Mouse (Mus musculus) kidney, postnatal 36 days (tissue): ENCODE measurements around the gene Wwtr1.

Experiments used
- DNase-seq, 2 experiments: peaks; one replicate each; pipeline ENCODE4 v3.0.0; 2021 to 2022; ENCODE audit warnings: mixed read lengths in 2 of 2

The Wwtr1 gene

DNA sequence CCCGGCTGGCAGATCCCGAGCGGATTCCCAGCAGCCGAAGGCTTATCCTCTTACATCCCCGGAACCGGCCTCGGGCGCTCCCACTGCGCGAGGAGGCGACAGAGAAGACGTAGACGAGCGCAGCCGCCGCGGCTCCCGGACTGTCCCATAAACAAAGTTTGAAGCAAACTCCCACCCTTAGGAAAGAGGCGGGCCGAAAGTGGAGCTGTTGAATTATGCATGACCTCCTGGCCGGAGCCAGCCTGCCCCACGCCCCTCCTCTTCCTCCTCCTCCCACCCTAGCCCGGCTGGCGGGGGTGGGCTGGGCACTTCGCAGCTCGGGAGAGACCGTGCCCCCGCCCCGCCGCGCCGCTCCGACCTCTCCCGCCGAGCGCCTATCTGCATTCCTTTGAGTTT is at the start of gene Wwtr1:
Gene Wwtr1 (minus strand): TSS at position 251 of the 396 bp plus-strand sequence.
- DNase-seq, result peak; percentile 96 to 98

DNA sequence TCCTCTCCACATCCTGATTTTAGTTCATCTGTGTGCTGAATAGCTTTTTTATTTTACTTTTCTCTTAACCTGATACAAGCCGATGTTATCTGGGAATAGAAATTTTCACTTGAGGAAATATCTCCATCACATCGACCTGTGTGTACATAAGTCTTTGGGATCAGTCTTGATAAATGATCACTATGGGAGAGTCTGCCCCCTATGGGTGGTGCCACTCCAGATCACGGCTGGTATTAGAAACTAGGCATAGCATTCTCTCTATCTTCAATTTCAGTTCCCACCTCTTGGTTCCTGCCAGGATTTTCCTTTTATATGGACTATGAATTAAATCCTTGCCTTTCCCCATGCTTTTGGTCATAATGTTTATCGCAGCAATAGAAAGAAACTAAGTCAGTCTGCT is 44.0 kb upstream of the Wwtr1 start:
- DNase-seq, result peak; percentile 44 to 80

DNA sequence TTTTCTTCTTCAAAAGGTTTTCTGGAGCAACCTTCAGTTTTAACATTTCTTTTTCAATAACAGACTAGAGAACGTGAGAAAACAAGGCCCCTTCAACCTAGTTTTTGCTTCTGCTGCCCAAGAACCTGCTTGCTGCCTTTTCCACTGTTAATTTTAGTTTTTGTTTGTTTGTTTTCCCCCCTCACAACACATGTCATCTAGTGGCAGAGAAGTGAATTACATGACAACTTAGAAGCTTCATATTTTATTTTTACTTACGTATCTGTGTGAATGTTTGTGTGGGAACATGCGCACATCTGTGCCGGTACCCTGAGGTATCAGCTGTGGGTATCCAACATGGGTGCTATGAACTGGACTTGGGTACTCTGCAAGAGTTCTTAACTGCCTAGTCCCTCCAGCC is 39.9 kb upstream of the Wwtr1 start:
- DNase-seq, result no peak

DNA sequence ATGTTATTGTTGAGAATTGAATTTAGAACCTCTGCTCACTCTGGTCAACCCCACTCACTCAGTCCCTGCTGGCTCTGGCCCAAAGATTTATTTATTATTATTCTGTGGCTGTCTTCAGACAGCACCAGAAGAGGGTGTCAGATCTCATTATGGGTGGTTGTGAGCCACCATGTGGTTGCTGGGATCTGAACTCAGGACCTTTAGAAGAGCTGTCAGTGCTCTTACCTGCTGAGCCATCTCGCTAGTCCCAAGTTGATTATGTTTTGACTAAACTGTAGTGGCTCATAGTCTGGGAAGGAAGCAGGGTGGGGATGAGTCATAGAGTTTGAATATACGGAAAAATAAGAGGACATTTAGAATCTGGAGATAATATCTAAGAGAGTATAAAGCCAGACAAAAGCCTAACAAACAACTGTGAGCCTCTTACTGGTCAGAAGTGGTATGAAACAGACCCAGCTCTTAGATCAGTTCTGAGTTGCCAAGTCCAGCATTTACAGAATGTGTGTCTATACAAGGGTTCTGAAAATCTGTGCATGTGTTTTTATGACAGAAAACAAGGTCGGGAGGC is 36.8 kb upstream of the Wwtr1 start:
- DNase-seq, result no peak

DNA sequence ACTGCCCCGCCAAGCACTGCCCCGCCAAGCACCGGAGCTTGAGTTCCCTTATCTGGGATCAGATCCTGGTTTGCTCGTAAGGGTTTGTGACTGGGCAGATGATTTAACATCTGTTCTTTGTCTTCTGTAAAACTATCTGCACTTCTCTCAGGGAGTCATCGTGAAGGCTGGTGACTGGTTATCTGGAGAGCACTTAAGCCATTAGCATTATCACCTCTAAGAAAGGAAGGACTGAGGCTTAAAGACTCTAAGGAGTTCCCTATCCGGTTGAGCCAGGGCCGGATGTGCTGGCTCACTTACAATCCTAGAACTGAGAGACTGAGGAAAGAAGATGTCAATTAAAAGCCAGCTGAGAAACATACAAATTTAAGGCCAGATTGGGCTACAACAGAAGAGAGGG is 36.1 kb upstream of the Wwtr1 start:
- no peak for DNase-seq

DNA sequence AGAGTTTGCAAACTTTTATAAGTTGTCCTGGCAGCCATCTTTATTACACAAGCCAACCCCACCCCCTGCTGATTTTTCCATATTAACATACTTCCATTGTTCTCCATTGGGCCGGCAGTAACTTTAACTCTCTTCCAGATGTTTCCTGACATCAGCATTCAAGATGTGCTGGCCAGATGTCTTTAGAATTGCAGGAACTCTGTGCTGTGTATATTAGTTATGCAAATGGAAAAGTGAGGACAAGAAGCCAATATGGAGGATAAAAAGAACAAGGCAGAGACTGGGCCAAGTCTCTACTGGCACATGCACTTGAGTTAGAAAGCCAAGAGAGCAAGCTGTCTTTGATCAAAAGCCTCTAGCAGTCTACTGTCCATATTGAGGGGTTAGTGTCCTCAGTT is 28.9 kb upstream of the Wwtr1 start:
- no peak for DNase-seq

DNA sequence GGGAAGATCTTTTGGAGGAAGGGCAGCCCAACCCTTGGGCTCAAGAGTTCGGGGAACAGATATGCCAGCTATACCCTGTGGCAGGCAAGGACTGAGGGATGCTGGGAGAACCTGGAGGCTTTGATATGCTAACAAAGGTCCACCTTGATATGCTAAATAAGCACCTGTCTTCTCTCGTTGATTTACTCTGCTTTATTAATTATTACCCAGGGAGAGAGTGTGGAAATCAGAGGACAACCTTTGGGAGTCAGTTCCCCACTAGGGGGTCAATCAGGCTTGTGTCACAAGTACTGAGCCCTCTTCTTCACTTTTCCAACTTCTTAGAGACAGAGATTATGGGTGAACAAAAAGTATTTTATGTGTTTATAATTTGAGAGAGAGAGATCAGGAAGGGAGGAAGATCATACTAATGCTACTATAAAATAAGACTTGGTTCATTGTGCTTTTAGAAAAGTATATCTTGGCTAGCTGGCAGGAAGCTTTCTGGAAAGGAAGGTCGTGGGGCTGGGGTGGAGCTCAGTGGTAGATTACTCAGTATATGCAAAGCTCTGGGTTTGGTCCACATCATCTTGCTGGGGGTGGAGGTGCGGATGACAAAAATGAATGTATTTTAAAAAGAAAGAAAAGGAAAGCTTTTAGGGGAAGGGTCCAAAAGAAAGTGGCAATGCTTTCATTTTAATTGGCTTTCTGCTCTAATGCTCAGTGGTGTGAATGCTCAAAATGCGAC is 28.3 kb upstream of the Wwtr1 start:
- DNase-seq, result peak in 1 of 2 experiments; percentile 51

DNA sequence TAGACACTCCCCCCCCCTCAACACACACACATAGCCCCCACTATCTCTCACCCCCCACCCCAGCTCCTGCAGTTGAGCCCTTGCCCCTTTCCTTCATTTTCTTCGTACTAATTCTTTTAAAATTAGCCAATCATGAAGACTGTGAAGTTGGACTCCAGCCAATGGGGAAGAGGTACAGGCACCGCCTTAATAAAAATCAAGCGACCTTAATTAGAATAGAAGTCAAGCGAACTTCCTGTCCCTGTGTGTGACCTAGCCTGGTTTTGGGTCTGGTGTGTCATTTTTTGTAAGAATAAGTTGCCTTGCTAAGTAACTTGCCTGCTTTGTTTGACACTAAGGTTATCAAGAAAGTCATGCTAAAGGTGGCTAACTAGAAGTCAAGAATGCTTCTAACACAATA is 26.9 kb upstream of the Wwtr1 start:
- DNase-seq, result no peak

DNA sequence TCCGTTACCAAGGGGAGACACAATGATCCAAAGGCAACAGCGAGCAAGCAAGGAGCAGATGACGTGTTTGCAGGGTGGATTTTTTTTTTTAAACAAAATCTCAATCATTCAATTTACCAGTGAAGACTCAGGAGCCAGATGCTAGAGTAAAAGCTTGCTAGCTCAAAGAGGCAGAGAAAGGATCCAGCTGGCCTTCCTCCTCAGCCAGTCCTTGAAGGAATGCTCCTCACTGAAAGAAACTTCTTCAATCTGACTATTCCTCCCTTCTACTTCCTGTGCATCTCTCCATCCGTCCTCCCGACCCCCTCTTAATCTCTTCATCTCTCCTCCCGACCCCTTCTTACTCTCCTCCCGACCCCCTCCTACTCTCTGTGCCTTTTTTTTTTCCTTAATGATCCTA is 20.9 kb upstream of the Wwtr1 start:
- no peak for DNase-seq

DNA sequence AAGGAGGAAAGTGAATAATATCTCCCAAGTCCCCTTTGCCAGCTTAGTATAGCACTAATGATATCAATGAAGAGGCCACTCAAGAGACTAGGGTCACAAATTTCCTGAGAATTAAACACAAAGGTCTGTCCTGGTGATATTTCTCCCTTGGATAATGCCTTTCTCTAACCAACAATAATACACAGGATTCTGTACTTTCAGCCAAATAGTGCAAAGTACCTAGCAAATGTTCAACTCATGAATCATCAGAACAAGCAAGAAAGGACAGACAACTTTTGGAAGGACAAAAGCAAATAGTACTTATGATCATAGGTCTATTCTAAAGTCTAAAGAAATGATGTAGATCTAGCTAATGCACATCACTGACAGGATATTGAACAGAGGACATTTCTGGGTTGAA is 19.8 kb upstream of the Wwtr1 start:
- DNase-seq, result peak in 1 of 2 experiments; percentile 52

DNA sequence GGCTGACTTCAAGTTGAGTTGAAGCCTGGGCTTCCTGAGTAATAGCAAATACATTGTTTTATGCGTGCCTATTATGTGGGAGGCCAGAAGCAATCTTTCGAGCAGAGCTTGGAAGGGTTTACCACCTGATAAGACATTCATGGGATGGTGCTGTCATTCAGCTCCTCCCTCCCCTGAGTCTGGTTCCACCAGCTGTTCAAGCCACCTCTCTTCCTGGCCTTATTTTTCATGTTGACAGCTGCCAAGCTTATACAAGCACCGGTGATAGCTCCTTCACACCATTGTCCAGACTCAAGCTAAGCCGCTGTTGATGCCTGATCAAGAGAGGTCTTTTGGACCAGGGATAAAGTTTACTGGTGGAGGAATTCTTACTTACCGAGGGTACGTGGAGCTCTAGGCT is 10.3 kb upstream of the Wwtr1 start:
- no peak for DNase-seq

DNA sequence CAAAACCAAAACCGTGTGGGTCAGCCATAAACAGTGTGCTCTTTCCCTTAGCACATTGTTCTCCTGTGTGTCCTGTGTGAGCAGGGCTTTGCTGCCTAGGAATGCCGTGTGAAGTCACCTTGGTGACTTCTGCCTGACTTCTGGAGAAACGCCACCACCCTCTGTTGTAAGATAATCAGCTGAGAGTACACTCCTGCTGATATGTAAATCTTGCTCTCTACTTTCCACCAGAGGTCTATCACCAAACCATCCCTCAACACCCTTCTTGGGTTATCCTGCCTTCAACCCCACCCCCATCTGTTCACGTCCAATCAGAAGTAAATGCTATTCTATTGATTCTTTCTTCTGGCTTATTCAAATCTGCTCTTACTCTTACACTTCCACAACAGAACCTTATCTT is 7.8 kb upstream of the Wwtr1 start:
- DNase-seq, result no peak

DNA sequence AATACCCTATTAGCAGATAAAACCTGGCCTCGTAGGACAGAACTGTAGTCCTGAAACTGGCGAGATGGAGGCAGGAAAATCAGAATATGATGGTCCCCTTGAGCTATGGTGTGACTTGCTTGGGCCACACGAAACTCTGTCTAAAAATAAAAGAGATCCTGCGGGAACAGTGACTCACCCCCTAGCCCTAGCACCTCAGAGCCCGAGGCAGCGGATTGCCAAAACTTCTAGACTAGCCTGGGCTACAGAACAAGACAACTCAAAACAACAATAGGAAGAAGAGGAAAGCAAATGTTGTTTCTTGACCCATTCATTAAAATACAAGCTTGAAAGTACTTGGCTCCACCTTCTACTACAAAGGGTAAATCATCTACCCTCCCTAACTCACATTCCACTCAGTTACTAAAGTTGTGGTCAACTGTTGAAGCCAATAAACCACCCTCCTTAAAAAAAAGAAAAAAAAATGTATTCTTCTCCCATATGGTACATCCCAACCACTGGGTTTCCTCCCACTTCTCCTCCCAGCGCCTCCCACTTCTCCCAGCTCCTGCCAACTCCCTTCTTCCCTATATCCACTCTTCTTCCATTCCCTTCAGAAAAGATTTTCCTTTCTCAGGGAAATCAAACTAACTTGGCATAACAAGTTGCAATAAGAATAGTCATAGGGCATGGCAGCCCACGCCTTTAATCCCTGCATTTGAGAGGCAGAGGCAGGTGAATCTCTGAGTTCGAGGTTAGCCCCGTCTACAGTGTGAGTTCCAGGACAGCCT is 4.9 kb upstream of the Wwtr1 start:
- DNase-seq, result no peak

DNA sequence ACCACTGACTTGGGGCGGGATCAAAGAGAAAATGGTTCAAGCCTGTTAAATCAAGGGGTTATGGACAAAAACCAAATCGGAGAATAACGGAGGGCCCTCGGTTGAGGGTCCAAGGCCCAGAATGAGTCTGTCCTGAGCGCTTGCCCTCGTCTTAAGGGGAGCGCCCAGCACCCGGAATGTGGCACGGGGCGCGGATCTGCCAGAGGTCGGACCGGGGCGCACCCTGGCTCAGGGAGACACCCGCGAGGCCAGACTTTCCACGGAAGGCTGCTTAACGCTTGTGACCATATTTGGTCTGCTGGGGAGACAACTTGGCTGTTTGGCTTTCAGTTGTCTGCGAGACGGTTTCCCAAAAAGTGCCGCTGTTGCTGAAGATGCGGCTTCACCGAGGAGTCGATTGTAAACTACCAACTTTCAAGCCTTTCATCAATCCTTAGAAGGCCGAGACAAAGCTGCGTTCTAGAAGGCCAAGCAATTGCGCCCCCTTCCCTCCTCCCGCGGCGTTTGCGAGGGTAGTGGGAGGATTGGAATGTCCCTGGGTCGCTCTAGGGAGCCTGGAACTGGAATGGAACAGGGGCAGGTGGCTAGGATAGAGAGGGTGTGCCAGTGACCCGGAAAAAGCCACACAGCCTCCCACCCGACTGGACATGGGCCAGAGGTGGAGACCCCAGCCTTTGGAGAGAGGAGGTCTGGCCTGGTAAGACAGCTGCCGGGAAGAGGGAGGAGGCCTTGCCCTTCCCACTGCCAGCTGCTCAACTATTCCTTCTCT is 530 bp upstream of the Wwtr1 start:
- peak; percentile 70 to 79 for DNase-seq

DNA sequence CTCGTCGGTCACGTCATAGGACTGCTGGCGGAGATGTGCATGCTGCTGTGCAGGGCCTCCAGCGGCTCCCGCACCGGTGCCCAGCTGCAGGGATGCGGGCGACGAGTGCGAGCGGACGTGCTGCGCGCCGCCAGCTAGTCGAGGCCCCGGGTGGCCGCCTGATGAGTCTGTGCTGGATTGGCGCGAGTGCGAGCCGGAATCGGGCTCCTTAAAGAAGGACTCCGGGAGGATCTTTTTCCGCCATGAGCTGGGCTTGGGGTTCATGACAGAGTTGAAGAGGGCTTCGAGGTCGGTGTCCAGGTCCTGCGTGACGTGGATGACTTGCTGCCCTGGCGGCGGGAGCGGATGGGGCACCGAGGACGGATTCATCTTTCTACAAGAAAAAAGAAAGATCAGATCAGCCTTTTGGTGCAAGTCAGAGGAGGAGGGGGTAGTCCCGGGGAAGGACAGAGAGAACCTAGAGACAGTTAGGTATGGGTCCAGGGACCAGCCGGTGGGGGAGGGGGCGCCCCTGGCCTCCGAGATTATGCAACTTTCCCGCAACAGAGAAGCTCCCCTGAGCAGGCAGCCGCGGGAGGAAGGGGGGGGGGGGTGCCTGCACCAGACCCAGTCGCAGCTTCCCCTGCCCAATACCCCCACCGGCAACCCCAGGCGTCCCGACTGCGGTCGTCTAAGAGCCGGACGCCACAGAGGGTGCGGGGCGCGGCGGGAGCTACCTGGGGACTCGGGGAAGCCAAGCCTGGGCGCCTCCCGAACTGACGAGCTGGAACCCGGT is 638 bp downstream of the Wwtr1 start:
- DNase-seq, result peak; percentile 69 to 77

DNA sequence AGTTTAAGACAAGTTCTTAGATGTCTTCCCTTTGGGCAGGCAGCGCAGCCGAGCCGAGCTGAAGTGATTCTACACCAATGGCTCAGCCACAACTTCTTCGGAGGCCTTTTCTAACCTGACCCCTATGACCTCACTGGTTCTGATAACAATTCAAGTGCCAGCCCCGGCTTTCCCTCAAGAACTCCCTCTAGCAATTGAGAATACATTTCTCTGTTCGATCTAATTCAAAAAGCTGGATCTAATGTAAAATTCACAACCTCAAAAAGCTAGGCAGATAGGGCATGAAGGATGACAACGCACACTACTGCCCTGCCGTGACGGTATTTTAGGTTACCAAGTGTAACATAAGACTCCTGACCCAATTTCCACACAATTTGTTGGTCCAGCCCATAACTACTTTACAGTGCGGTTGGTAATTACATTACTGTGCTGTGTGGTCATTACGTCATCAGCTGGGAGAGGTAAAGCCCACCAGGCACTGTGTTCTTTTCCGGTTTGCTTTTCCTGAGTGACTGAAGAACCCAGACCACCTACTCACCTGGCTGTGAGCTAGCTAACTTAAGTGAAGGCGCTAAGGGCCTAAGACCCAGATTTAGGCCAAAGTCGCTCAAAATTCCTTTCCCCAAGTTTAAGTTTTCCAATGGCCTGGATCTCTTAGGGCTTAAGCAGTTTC is 1.7 kb downstream of the Wwtr1 start:
- DNase-seq, result peak in 1 of 2 experiments; percentile 18

DNA sequence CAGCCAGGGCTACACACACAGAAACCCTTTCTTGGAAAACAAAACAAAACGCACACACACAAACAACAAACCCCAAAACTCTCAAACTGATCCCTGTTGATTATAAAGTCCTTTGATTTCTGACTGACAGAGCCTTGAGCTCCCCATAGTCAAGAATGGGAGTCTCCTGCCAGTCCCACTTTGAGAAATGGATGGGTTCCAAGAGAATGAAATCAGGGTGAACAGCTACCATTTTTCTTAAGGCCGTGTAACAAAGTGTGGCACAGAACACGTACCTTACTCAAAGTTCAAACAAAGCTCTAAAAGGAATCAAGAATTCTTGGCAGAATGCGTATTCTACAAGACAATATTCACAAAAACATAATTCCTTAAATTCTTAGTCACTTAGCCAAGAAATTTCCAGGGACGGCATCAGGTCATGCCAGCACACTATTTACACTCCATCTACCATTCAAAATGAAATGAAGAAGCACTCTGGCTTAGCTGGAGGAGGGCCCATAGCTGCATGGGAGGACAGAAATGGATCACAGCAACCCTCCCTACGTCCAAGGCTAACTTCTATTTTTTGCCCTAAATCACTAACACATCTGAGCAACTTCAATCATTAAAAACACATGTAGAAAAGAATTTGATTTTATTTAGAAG is 3.3 kb downstream of the Wwtr1 start:
- no peak for DNase-seq

DNA sequence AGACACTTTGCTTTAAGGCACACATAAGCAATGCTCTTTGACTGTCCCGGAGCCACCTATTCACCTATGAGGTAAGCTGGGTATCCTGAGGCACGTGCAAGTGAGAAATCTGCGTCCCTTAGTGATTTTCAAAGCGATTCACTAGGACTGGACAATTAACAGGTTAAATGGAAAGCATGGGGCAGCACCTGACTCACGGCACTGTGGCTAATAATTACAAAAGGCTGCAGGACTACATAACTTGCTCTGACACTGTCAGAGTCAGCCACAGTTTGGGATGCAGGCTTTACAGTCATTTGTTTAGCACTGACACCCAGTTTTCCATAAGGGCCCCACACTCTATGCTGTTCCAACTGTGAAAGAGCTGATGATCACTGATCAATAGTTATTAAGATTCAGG is 9.1 kb downstream of the Wwtr1 start:
- peak; percentile 63 to 69 for DNase-seq

DNA sequence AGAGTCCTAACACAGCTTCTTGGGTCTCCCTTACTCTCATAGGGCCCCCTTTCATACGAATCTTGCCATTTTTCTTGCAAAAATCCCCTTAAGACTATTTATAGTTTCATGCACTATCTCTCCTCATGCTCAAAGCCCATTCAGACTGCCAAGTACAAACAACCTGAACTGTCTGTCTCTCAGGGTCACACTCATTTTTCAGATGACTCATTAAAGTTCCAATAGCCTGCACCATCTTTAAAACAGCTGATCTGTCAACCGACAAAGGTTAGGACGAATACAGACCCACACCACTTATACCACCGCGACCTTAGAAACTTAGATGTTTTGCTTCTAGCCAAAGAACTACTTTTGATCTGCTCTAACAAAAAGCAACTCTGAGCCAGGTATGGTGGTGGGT is 12.1 kb downstream of the Wwtr1 start:
- DNase-seq, result no peak

DNA sequence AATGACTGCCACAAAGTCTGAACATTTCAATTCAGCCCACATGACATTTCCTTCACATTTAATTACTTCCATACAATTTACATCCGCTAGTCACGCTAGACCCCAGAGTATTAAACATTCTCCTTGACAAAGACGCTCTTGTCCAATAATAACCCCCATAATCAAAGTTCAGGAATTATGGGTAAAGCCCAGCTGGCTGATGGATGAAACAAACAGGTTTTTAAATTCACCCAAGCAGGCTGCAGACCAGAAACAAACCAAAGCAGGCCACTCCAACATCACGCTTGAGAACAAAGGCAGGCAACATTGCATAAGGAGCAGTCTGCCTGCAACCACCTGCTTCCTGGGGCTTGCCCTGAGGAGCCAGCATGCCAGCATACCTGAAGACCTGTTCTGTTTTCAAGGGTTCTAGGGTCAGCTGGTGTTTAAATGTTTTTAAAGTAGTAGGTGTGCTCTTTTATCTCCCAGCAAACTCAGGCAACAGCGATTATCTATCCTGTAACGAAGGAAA is 12.7 kb downstream of the Wwtr1 start:
- DNase-seq, result no peak

DNA sequence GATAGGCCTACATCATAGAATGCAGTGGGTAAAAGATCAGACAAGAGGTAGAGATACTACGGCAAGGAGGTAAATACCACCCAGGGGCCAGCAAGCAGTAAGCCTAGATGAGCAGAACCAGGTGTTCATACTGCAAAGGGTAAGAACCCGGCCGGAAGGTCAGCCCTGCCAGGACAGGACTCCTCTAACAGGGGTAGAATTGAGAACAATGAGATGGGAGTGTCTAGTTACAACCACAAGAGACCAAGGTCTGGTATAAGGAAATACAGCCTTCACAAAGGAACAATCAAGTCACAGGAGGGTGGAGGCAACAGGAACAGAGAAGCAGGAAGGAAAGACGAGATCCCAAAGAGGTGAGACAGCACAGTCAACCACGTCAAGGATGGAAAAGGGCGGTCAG is 16.9 kb downstream of the Wwtr1 start:
- no peak for DNase-seq
